Mouse (Mus musculus) C2C12 (cell line): ENCODE results near the gene Tlcd1. TPM values are rescaled to one million over a fixed set of nuclear protein-coding genes. Genes with fewer than 3 reads are reported as not detected.

ENCODE experiments used
- H3K27me3 ChIP-seq: one replicate; pipeline ENCODE4 v1.6.1; 2011; ENCODE audit not compliant: control insufficient read depth, insufficient read depth, insufficient read length
- H3K36me3 ChIP-seq: one replicate; pipeline ENCODE4 v1.6.1; 2011; ENCODE audit not compliant: control insufficient read depth, insufficient read depth
- H3K4me3 ChIP-seq: one replicate; pipeline ENCODE4 v1.5.1; 2011; ENCODE audit warnings: mild to moderate bottlenecking, control low read depth; ENCODE audit not compliant: poor library complexity, insufficient read depth, severe bottlenecking
- H3K79me2 ChIP-seq: one replicate; pipeline ENCODE4 v1.6.1; 2011; ENCODE audit not compliant: control insufficient read depth, insufficient read depth
- H3K79me3 ChIP-seq: one replicate; pipeline ENCODE4 v1.6.1; 2011; ENCODE audit warnings: low read depth, control low read depth
- H3ac ChIP-seq: one replicate; pipeline ENCODE3; 2011; ENCODE audit warnings: low read depth; ENCODE audit not compliant: control insufficient read depth, insufficient read length
- CEBPB ChIP-seq: IDR thresholded peaks from one replicate; pipeline ENCODE4 v1.6.1; 2011; ENCODE audit warnings: low read depth, mild to moderate bottlenecking, control low read depth, moderate library complexity
- CTCF ChIP-seq: IDR thresholded peaks from one replicate; pipeline ENCODE4 v1.5.1; 2011; ENCODE audit not compliant: control insufficient read depth, insufficient read depth, insufficient read length
- FOSL1 ChIP-seq: IDR thresholded peaks from one replicate; pipeline ENCODE4 v1.8.0; 2011; ENCODE audit warnings: mild to moderate bottlenecking, low read length; ENCODE audit not compliant: poor library complexity, insufficient read depth, severe bottlenecking
- MAX ChIP-seq: IDR thresholded peaks from one replicate; pipeline ENCODE4 v1.6.1; 2011; ENCODE audit warnings: mild to moderate bottlenecking, control low read depth
- MYOD1 ChIP-seq: IDR thresholded peaks from one replicate; pipeline ENCODE4 v1.6.1; 2011; ENCODE audit warnings: low read depth; ENCODE audit not compliant: control insufficient read depth, insufficient read length
- MYOG ChIP-seq: IDR thresholded peaks from one replicate; pipeline ENCODE4 v1.6.1; 2011; ENCODE audit not compliant: control insufficient read depth, insufficient read length; ENCODE audit errors: extremely low read depth
- USF1 ChIP-seq: IDR thresholded peaks from one replicate; pipeline ENCODE4 v1.6.1; 2011; ENCODE audit warnings: low read depth, mild to moderate bottlenecking, control low read depth, moderate library complexity
- polyA plus RNA-seq: library from polyadenylated mRNA; unstranded; fragments of >200 nt; fragmentation: generic; extraction: Trizol; gene quantifications from one replicate; pipeline ENCODE4 v1.2.1, GENCODE M21; 2012; ENCODE audit warnings: missing spikeins

Tlcd1 gene
- polyA plus RNA-seq, 1 experiment: 15.9 TPM

- Histone ChIP-seq H3K79me2 (no peaks in the 10 kb centered on the region), H3ac (no peak overlapping the region), H3K4me3 (no peak overlapping the region), H3K79me3 (no peaks in the 10 kb centered on the region), H3K36me3 (peaks cover 74% of the 10 kb centered on the region), H3K27me3 (no peaks in the 10 kb centered on the region)
- TF ChIP-seq MAX: no peak
- TF ChIP-seq MYOD1: no peak
- TF ChIP-seq MYOG: no peak
- TF ChIP-seq CEBPB: no peak
- TF ChIP-seq FOSL1: no peak
- no peak for TF ChIP-seq CTCF
- TF ChIP-seq USF1: no peak
Observed at GRCm38 (mm10) chr11:78207190-78207589, 30.7 kb downstream of the Tlcd1 start.

- no peak overlapping the region for H3ac ChIP-seq
- TF ChIP-seq CTCF (no peak), USF1 (no peak), CEBPB (no peak), MAX (no peak), MYOG (no peak), FOSL1 (no peak), MYOD1 (no peak)
- H3K79me2 ChIP-seq: no peaks in the 10 kb centered on the region
- H3K27me3 ChIP-seq: no peaks in the 10 kb centered on the region
- no peaks in the 10 kb centered on the region for H3K79me3 ChIP-seq
- no peak overlapping the region for H3K4me3 ChIP-seq
- peaks cover 92% of the 10 kb centered on the region for H3K36me3 ChIP-seq
Observed at GRCm38 (mm10) chr11:78209886-78210285, 33.4 kb downstream of the Tlcd1 start.

GRCm38 (mm10) chr11:78210615-78211014 lies 34.1 kb downstream of the Tlcd1 start:
- H3K4me3 ChIP-seq: no peak overlapping the region

GRCm38 (mm10) chr11:78211513-78211912 lies 35.0 kb downstream of the Tlcd1 start:
- Histone ChIP-seq H3K36me3 (peaks cover 95% of the 10 kb centered on the region), H3K4me3 (no peak overlapping the region), H3K79me2 (no peaks in the 10 kb centered on the region), H3ac (no peak overlapping the region), H3K27me3 (no peaks in the 10 kb centered on the region), H3K79me3 (no peaks in the 10 kb centered on the region)
- TF ChIP-seq CEBPB (no peak), MYOD1 (no peak), USF1 (no peak), MAX (no peak), MYOG (no peak)

More at GRCm38 (mm10) chr11:78210615-78211014, 34.1 kb downstream of the Tlcd1 start:
- no peaks in the 10 kb centered on the region for H3K79me2 ChIP-seq
- no peak overlapping the region for H3ac ChIP-seq
- TF ChIP-seq USF1 (no peak), MAX (no peak), MYOG (no peak), FOSL1 (no peak), MYOD1 (no peak), CEBPB (no peak), CTCF (no peak)
- no peaks in the 10 kb centered on the region for H3K27me3 ChIP-seq
- peaks cover 95% of the 10 kb centered on the region for H3K36me3 ChIP-seq
- H3K79me3 ChIP-seq: no peaks in the 10 kb centered on the region

GRCm38 (mm10) chr11:78213086-78213817 lies 36.7 kb downstream of the Tlcd1 start:
- Histone ChIP-seq H3K79me2 (no peaks in the 10 kb centered on the region), H3ac (no peak overlapping the region), H3K36me3 (peaks cover 95% of the 10 kb centered on the region), H3K4me3 (no peak overlapping the region), H3K79me3 (no peaks in the 10 kb centered on the region), H3K27me3 (no peaks in the 10 kb centered on the region)
- TF ChIP-seq MYOG: no peak
- TF ChIP-seq FOSL1: no peak
- TF ChIP-seq MAX: no peak
- TF ChIP-seq USF1: no peak
- no peak for TF ChIP-seq CEBPB
- TF ChIP-seq CTCF: no peak
- no peak for TF ChIP-seq MYOD1

- no peaks in the 10 kb centered on the region for H3K79me3 ChIP-seq
- no peak overlapping the region for H3K4me3 ChIP-seq
- no peak for TF ChIP-seq MYOG
- H3ac ChIP-seq: no peak overlapping the region
- H3K79me2 ChIP-seq: no peaks in the 10 kb centered on the region
- peaks cover 96% of the 10 kb centered on the region for H3K36me3 ChIP-seq
- no peaks in the 10 kb centered on the region for H3K27me3 ChIP-seq
Observed at GRCm38 (mm10) chr11:78215709-78216317, 39.3 kb downstream of the Tlcd1 start.
